34 mouse cellular contexts compared by ENCODE assay signal in genomic region chr17:13889818-13890434, GRCm38 (mm10). TPM values are rescaled to one million over a fixed set of nuclear protein-coding genes. Genes with fewer than 3 reads are reported as not detected.
A peak's percentile ranks its signal among the peaks of the same experiment; 100 is the strongest.
DNase-seq lines count a peak whose midpoint lies in the region; ATAC-seq and TF ChIP-seq lines count a peak whose summit lies in the region.
"Had no signal": no experiment of that assay in that cellular context is flagged by ENCODE, and none has a peak within 500 bp of the region (broad histone marks: within the 10 kb centered on the region; RNA-seq: fewer than 3 reads in every experiment).

No protein-coding gene starts in this region.

- 63% methylated on average over 7 of the region's 7 CpGs for WGBS in heart, adult 2 months
- 71% methylated on average over 7 of the region's 7 CpGs for WGBS in heart, embryonic 12.5 days
- WGBS in lung, embryonic 16.5 days: 53% methylated on average over 7 of the region's 7 CpGs
- 94% methylated on average over 7 of the region's 7 CpGs for WGBS in midbrain, embryonic 11.5 days
- 90% methylated on average over 7 of the region's 7 CpGs for WGBS in midbrain, postnatal 0 days

- H3K9me3 ChIP-seq in heart, embryonic 12.5 days (replicated peaks): no peaks in the 10 kb centered on the region
- H3K9me3 ChIP-seq in lung, embryonic 16.5 days (ENCODE audit: control insufficient read depth, low read length): no peaks in the 10 kb centered on the region
- H3K9me3 ChIP-seq in midbrain, embryonic 11.5 days (ENCODE audit: control insufficient read depth, low read length): no peaks in the 10 kb centered on the region
- no peaks in the 10 kb centered on the region for H3K9me3 ChIP-seq in midbrain, postnatal 0 days (ENCODE audit: low read length)
- H3K9me3 ChIP-seq: embryonic facial prominence, embryonic 12.5 days; embryonic facial prominence, embryonic 15.5 days; heart, embryonic 15.5 days; hindbrain, embryonic 10.5 days; hindbrain, embryonic 13.5 days had no signal

- no peak for DNase-seq in heart, adult 2 months
- no peak for DNase-seq in lung, postnatal 14 days
- peak; percentile 76 for DNase-seq in midbrain, embryonic 11.5 days (ENCODE audit: low spot score, missing footprints)
- DNase-seq in midbrain, postnatal 0 days (ENCODE audit: low spot score): no peak
- DNase-seq in right cerebral cortex, postnatal 36 days (ENCODE audit: low spot score in 2 of 2): no peak
- DNase-seq: adrenal gland, adult 2 months; adrenal gland, postnatal 14 days; cerebellum, adult 11-12 months; cerebellum, adult 8-10 months; cerebellum, postnatal 10 days; cerebellum, postnatal 36 days; forebrain, postnatal 0 days; gastrocnemius, postnatal 36 days; heart, postnatal 10 days; heart, postnatal 36 days had no signal

- TF ChIP-seq EP300 in heart, adult 2 months (IDR thresholded peaks at IDR 0.05; ENCODE audit: insufficient read depth, low read depth, low read length): no peak

- peaks cover 2% of the 10 kb centered on the region for H3K4me1 ChIP-seq in heart, adult 2 months (ENCODE audit: control insufficient read depth, insufficient read depth, low read length)
- 0 out of 2 replicates have a peak, but pooled peaks cover 3% of the 10 kb centered on the region for H3K4me1 ChIP-seq in heart, embryonic 12.5 days (replicated peaks)
- H3K4me1 ChIP-seq in lung, embryonic 16.5 days (replicated peaks; ENCODE audit: control insufficient read depth, insufficient read depth, low read length): no peaks in the 10 kb centered on the region
- H3K4me1 ChIP-seq in midbrain, embryonic 11.5 days (ENCODE audit: control insufficient read depth, insufficient read depth, low read length): no peaks in the 10 kb centered on the region
- no peaks in the 10 kb centered on the region for H3K4me1 ChIP-seq in midbrain, postnatal 0 days (ENCODE audit: insufficient read depth, low read length)
- H3K4me1 ChIP-seq: embryonic facial prominence, embryonic 12.5 days; embryonic facial prominence, embryonic 15.5 days; heart, embryonic 15.5 days; hindbrain, embryonic 10.5 days; hindbrain, embryonic 13.5 days had no signal

- peaks cover 37% of the 10 kb centered on the region for H3K36me3 ChIP-seq in heart, adult 2 months (ENCODE audit: control insufficient read depth, insufficient read depth, low read length)
- peaks cover 41% of the 10 kb centered on the region for H3K36me3 ChIP-seq in heart, embryonic 12.5 days
- peaks cover 9% of the 10 kb centered on the region for H3K36me3 ChIP-seq in lung, embryonic 16.5 days (ENCODE audit: control insufficient read depth, insufficient read depth, low read length)
- peaks cover 8% of the 10 kb centered on the region; the same call in 1 of the 2 replicates for H3K36me3 ChIP-seq in midbrain, embryonic 11.5 days (ENCODE audit: control insufficient read depth, insufficient read depth, low read length)
- peaks cover 24% of the 10 kb centered on the region for H3K36me3 ChIP-seq in midbrain, postnatal 0 days (ENCODE audit: insufficient read depth, low read length)

- peak overlapping the region; percentile 5; the same call in 1 of the 2 replicates for H3K4me3 ChIP-seq in heart, adult 2 months
- H3K4me3 ChIP-seq in heart, embryonic 12.5 days: no peak overlapping the region
- no peak overlapping the region for H3K4me3 ChIP-seq in lung, embryonic 16.5 days (ENCODE audit: low read length)
- no peak overlapping the region for H3K4me3 ChIP-seq in midbrain, embryonic 11.5 days (ENCODE audit: low read depth, low read length)
- no peak overlapping the region for H3K4me3 ChIP-seq in midbrain, postnatal 0 days (ENCODE audit: low read depth, low read length)
- H3K4me3 ChIP-seq: embryonic facial prominence, embryonic 12.5 days; embryonic facial prominence, embryonic 15.5 days; heart, embryonic 15.5 days; hindbrain, embryonic 10.5 days; hindbrain, embryonic 13.5 days had no signal

- H3K27me3 ChIP-seq in heart, adult 2 months (ENCODE audit: control insufficient read depth, insufficient read depth, low read length): no peaks in the 10 kb centered on the region
- H3K27me3 ChIP-seq in heart, embryonic 12.5 days (replicated peaks): no peaks in the 10 kb centered on the region
- H3K27me3 ChIP-seq in lung, embryonic 16.5 days (ENCODE audit: control insufficient read depth, insufficient read depth, low read depth, low read length): no peaks in the 10 kb centered on the region
- no peaks in the 10 kb centered on the region for H3K27me3 ChIP-seq in midbrain, embryonic 11.5 days (ENCODE audit: control insufficient read depth, insufficient read depth, low read length)
- no peaks in the 10 kb centered on the region for H3K27me3 ChIP-seq in midbrain, postnatal 0 days (ENCODE audit: insufficient read depth, low read length)
- H3K27me3 ChIP-seq: embryonic facial prominence, embryonic 12.5 days; embryonic facial prominence, embryonic 15.5 days; heart, embryonic 15.5 days; hindbrain, embryonic 13.5 days had no signal

- no peak overlapping the region for H3K9ac ChIP-seq in heart, adult 2 months (ENCODE audit: low read depth, low read length)
- H3K9ac ChIP-seq in heart, embryonic 12.5 days: no peak overlapping the region
- H3K9ac ChIP-seq in lung, embryonic 16.5 days (ENCODE audit: low read length): no peak overlapping the region
- H3K9ac ChIP-seq in midbrain, embryonic 11.5 days (ENCODE audit: low read length): no peak overlapping the region
- no peak overlapping the region for H3K9ac ChIP-seq in midbrain, postnatal 0 days (replicated peaks; ENCODE audit: low read length, poor library complexity, severe bottlenecking)
- H3K9ac ChIP-seq: embryonic facial prominence, embryonic 12.5 days; embryonic facial prominence, embryonic 15.5 days; forebrain, postnatal 0 days; heart, embryonic 15.5 days; hindbrain, embryonic 13.5 days had no signal

- no peak for TF ChIP-seq CTCF in heart, adult 2 months (IDR thresholded peaks at IDR 0.05)
- no peak for TF ChIP-seq CTCF in midbrain, postnatal 0 days (IDR thresholded peaks at IDR 0.05)

- ATAC-seq in heart, embryonic 12.5 days (ENCODE audit: insufficient number of reproducible peaks, low FRiP score): no peak
- ATAC-seq in lung, embryonic 16.5 days (ENCODE audit: low read depth): peak; percentile 67; the same call in 1 of the 2 replicates
- no peak for ATAC-seq in midbrain, embryonic 11.5 days (ENCODE audit: low FRiP score)
- no peak for ATAC-seq in midbrain, postnatal 0 days (ENCODE audit: low FRiP score)
- ATAC-seq: CD4-positive, CD25-positive, alpha-beta regulatory T cell, adult 4 months; forebrain, embryonic 14.5 days; forebrain, postnatal 0 days; hindbrain, embryonic 16.5 days had no signal

- H3K27ac ChIP-seq in heart, adult 2 months: peak overlapping the region; percentile 12; the same call in 1 of the 2 replicates
- H3K27ac ChIP-seq in heart, embryonic 12.5 days (ENCODE audit: poor library complexity, severe bottlenecking): no peak overlapping the region
- H3K27ac ChIP-seq in lung, embryonic 16.5 days (ENCODE audit: low read length): no peak overlapping the region
- H3K27ac ChIP-seq in midbrain, embryonic 11.5 days (ENCODE audit: low read depth, low read length): no peak overlapping the region
- no peak overlapping the region for H3K27ac ChIP-seq in midbrain, postnatal 0 days (ENCODE audit: low read depth, low read length)
- H3K27ac ChIP-seq: embryonic facial prominence, embryonic 12.5 days; embryonic facial prominence, embryonic 15.5 days; heart, embryonic 15.5 days; hindbrain, embryonic 10.5 days; hindbrain, embryonic 13.5 days had no signal

- no peak overlapping the region for H3K4me2 ChIP-seq in heart, embryonic 12.5 days
- H3K4me2 ChIP-seq in lung, embryonic 16.5 days (ENCODE audit: low read depth, low read length): no peak overlapping the region
- no peak overlapping the region for H3K4me2 ChIP-seq in midbrain, embryonic 11.5 days
- no peak overlapping the region for H3K4me2 ChIP-seq in midbrain, postnatal 0 days (ENCODE audit: low read depth, low read length, poor library complexity, severe bottlenecking)
- H3K4me2 ChIP-seq: embryonic facial prominence, embryonic 12.5 days; embryonic facial prominence, embryonic 15.5 days; heart, embryonic 11.5 days; heart, embryonic 15.5 days; hindbrain, embryonic 13.5 days had no signal

- intact Hi-C loops in heart, adult 2 months (cut with DNase I): loop anchor here (2.0 kb wide), 1 partner anchor 13 kb away; no protein-coding TSS in a partner anchor

- H3K79me2 ChIP-seq in heart, adult 2 months (replicated peaks; ENCODE audit: control insufficient read depth, insufficient read depth, low read length): no peaks in the 10 kb centered on the region; the same call in none of the 2 replicates

- TF ChIP-seq POLR2A in heart, adult 2 months (IDR thresholded peaks at IDR 0.05; ENCODE audit: insufficient read depth, low read depth, low read length): no peak

RNA-seq across cellular contexts. Expression of gene Gm7168, which starts 58.2 kb away (rescaled TPM):
- under 1 TPM in 1 of 2 experiments, not detected in 1; 0.21 TPM for total RNA-seq in heart, adult 2 months (2021)
- 0.12 TPM in 1 of 2 replicates, not detected in the other for polyA plus RNA-seq in heart, adult 2 months (2012; rRNA removed)
- polyA plus RNA-seq in heart, embryonic 12.5 days (2016; fragmentation: Nextera tagmentation; extraction: Ambion mirVana): not detected in 2 replicates
- not detected in 2 replicates for polyA plus RNA-seq in lung, embryonic 16.5 days (2015; fragmentation: Nextera tagmentation; extraction: Ambion mirVana)
- polyA plus RNA-seq in midbrain, embryonic 11.5 days (2014; fragmentation: Nextera tagmentation; extraction: Ambion mirVana): 0.10 TPM in 1 of 2 replicates, not detected in the other
- 0.60 TPM in 1 of 2 replicates, not detected in the other for total RNA-seq in midbrain, postnatal 0 days (2014; rRNA removed)
- not detected in 2 replicates for polyA plus RNA-seq in midbrain, postnatal 0 days (2015; fragmentation: Nextera tagmentation; extraction: Ambion mirVana)
- total RNA-seq: adrenal gland, adult 2 months; adrenal gland, postnatal 14 days; adrenal gland, postnatal 4 days; forebrain, postnatal 0 days; gastrocnemius, adult 8-10 months; gastrocnemius, postnatal 36 days; granulocyte monocyte progenitor cell, adult 5-6 weeks; heart, adult 8-10 months; heart, postnatal 10 days; MEL had no signal
- polyA plus RNA-seq: adrenal gland, adult 2 months; C2C12; CD4-positive, CD25-positive, alpha-beta regulatory T cell, adult 4 months; cortical plate, adult 2 months; embryonic facial prominence, embryonic 12.5 days; embryonic facial prominence, embryonic 15.5 days; forebrain, embryonic 11.5 days; forebrain, embryonic 14.5 days; forebrain, postnatal 0 days; heart, embryonic 11.5 days; heart, embryonic 15.5 days; hindbrain, embryonic 10.5 days; hindbrain, embryonic 13.5 days; hindbrain, embryonic 16.5 days had no signal
